Mouse (Mus musculus) liver, postnatal 0 days (tissue): ENCODE data around the gene Mapt. TPM values are rescaled to one million over a fixed set of nuclear protein-coding genes. Genes with fewer than 3 reads are reported as not detected.

Experiments
- ATAC-seq: fragments of 200-750 bp; cut with Nextera tagmentation; 2 replicates; pipeline ENCODE4 v1.8.0; 2017; ENCODE audit warnings: mild to moderate bottlenecking, moderate library complexity
- DNase-seq: peaks from one replicate; pipeline ENCODE4 v3.0.0-alpha.2; 2016
- H3K27ac ChIP-seq: fragments of 300-500 bp; sonication (generic); 2 replicates; pipeline ENCODE4 v1.5.1; 2014; ENCODE audit warnings: antibody characterized with exemption, moderate library complexity, mild to moderate bottlenecking, low read depth
- H3K27me3 ChIP-seq: fragments of 300-500 bp; sonication (generic); 2 replicates; pipeline ENCODE4 v1.6.1; 2014; ENCODE audit warnings: low read length, control low read depth, mixed read lengths; ENCODE audit not compliant: insufficient read depth
- H3K36me3 ChIP-seq: fragments of 300-500 bp; sonication (generic); replicated peaks from 2 replicates; pipeline ENCODE4 v1.6.1; 2014; ENCODE audit warnings: mild to moderate bottlenecking, control low read depth, low read length, moderate library complexity, mixed read lengths; ENCODE audit not compliant: insufficient read depth
- H3K4me1 ChIP-seq: fragments of 300-500 bp; sonication (generic); 2 replicates; pipeline ENCODE4 v1.6.1; 2014; ENCODE audit warnings: antibody characterized with exemption, mild to moderate bottlenecking, control low read depth; ENCODE audit not compliant: insufficient read depth
- H3K4me2 ChIP-seq: fragments of 300-500 bp; sonication (generic); 2 replicates; pipeline ENCODE4 v1.6.1; 2014; ENCODE audit warnings: low read depth, mild to moderate bottlenecking, low read length, moderate library complexity, mixed read lengths
- H3K4me3 ChIP-seq: fragments of 300-500 bp; sonication (generic); 2 replicates; pipeline ENCODE4 v1.5.1; 2014; ENCODE audit warnings: low read depth, low read length
- H3K9ac ChIP-seq: fragments of 300-500 bp; sonication (generic); replicated peaks from 2 replicates; pipeline ENCODE4 v1.6.1; 2014; ENCODE audit warnings: mild to moderate bottlenecking, moderate library complexity
- H3K9me3 ChIP-seq: fragments of 300-500 bp; sonication (generic); 2 replicates; pipeline ENCODE4 v1.6.1; 2016; ENCODE audit warnings: mild to moderate bottlenecking, control low read depth, low read length, mixed read lengths
- CTCF ChIP-seq: sonication (generic); IDR thresholded peaks from 2 replicates; pipeline ENCODE4 v1.5.1; 2016; ENCODE audit warnings: antibody characterized with exemption, low read depth
- EP300 ChIP-seq: IDR thresholded peaks from 2 replicates; pipeline ENCODE4 v1.6.1; 2016; ENCODE audit warnings: antibody characterized with exemption, low read depth, mild to moderate bottlenecking
- WGBS: fragments of 180-500 bp; shearing (Covaris S2); extraction: QIAGEN DNeasy Blood & Tissue Kit; methylation state at CpG from one replicate; pipeline ENCODE4 v1.1.7; 2014; ENCODE audit not compliant: insufficient replicate concordance; 5-methylcytosine and 5-hydroxymethylcytosine counted together
- polyA plus RNA-seq: library from polyadenylated mRNA; unstranded; fragments of >200 nt; fragmentation: Nextera tagmentation; extraction: Ambion mirVana; gene quantifications from 2 replicates; pipeline ENCODE4 v1.2.1, GENCODE M21; 2015

Mapt gene
- polyA plus RNA-seq, 1 experiment from 2014 or later: 0.33 TPM

DNA sequence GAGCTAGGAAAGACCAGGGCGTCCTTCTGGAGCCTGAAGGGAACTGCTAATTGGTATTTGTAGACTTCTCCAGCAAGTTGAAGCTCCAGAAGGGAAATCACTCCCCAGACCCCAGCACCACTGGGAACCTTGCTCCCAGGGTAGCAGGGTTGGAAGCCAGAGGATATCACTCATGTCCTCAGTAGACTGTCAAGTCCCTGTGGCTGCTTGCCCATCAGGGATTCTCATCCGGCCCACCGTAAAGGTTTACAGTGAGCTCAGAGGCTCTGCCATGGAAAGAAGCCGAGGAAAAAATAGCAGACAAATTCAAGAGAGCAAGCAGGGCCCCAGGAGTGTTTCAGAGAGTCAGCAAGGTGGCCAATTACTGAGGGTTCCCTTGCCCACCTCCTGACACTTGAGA is 47.9 kb downstream of the Mapt start:
- H3K4me1 ChIP-seq: no peaks in the 10 kb centered on the region
- WGBS: 70% methylated on average over 4 of the region's 4 CpGs
- no peak for DNase-seq

DNA sequence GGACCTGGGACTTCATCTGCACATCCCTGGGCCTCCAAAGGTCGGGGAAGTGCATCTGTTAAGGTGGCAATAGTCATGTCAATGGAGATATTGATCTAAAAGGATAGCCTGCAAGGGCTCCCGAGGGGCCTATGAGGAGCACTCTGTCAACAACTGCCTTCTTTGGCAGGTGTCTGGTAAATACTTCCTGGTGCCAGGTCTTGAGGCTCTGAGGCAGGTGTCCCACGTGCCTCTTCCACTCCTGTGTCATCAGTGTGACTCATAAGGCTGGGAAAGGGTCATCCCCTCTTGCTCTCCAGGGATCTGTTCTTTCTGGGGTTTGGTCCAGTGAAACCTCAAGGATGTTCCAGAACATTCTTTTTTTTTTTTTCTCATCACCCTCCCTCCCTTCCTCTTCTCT is 48.3 kb downstream of the Mapt start:
- H3K36me3 ChIP-seq: no peaks in the 10 kb centered on the region
- no peak for ATAC-seq
- no peaks in the 10 kb centered on the region for H3K9me3 ChIP-seq
- DNase-seq: no peak
- H3K27ac ChIP-seq: no peak overlapping the region
- WGBS: 32% methylated on average over 3 of the region's 3 CpGs
- H3K4me2 ChIP-seq: no peak overlapping the region
- TF ChIP-seq CTCF (no peak), EP300 (no peak)
- no peaks in the 10 kb centered on the region for H3K4me1 ChIP-seq
- no peak overlapping the region for H3K9ac ChIP-seq
- H3K4me3 ChIP-seq: no peak overlapping the region
- 0 out of 2 replicates have a peak, but pooled peaks cover 3% of the 10 kb centered on the region for H3K27me3 ChIP-seq

More for the DNA sequence above, 47.9 kb downstream of the Mapt start:
- Histone ChIP-seq H3K9ac (no peak overlapping the region), H3K36me3 (no peaks in the 10 kb centered on the region), H3K4me3 (no peak overlapping the region), H3K27ac (no peak overlapping the region), H3K4me2 (no peak overlapping the region), H3K9me3 (no peaks in the 10 kb centered on the region), H3K27me3 (0 out of 2 replicates have a peak, but pooled peaks cover 3% of the 10 kb centered on the region)
- TF ChIP-seq CTCF: no peak
- no peak for TF ChIP-seq EP300
- ATAC-seq: no peak

- Histone ChIP-seq H3K4me3 (no peak overlapping the region), H3K4me2 (no peak overlapping the region), H3K36me3 (no peaks in the 10 kb centered on the region), H3K27ac (no peak overlapping the region), H3K27me3 (0 out of 2 replicates have a peak, but pooled peaks cover 3% of the 10 kb centered on the region), H3K4me1 (no peaks in the 10 kb centered on the region), H3K9ac (no peak overlapping the region), H3K9me3 (no peaks in the 10 kb centered on the region)
- 85% methylated on average over 5 of the region's 5 CpGs for WGBS
- ATAC-seq: no peak
- no peak for DNase-seq
- TF ChIP-seq CTCF (no peak), EP300 (no peak)
Observed at GRCm38 (mm10) chr11:104281501-104281900, 50.3 kb downstream of the Mapt start.

DNA sequence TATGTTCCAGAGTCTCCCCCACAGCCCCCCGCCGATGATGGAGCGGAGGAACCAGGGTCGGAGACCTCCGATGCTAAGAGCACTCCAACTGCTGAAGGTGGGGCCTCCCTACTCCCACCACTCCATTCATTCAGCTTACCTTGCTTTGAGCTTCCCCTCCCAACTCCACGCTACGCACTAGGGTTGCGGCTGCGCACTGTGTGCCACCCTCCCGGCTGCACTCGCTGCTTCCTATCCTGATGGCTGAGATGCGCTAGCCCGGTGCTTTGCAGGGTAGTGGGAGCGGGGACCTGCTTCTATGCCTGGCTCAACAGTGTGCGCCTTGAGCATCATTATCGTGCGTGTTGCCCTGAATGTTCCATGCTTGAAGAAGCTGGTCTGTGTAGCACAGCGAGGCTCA is 55.9 kb downstream of the Mapt start:
- no peak overlapping the region for H3K9ac ChIP-seq
- no peak overlapping the region for H3K4me3 ChIP-seq
- H3K27ac ChIP-seq: no peak overlapping the region
- H3K4me2 ChIP-seq: no peak overlapping the region
- DNase-seq: no peak
- no peaks in the 10 kb centered on the region; the same call in 1 of the 2 replicates for H3K4me1 ChIP-seq
- ATAC-seq: no peak
- TF ChIP-seq CTCF (no peak), EP300 (no peak)
- WGBS: 89% methylated on average over 18 of the region's 18 CpGs
- H3K9me3 ChIP-seq: no peaks in the 10 kb centered on the region
- no peaks in the 10 kb centered on the region for H3K36me3 ChIP-seq
- H3K27me3 ChIP-seq: no peaks in the 10 kb centered on the region

DNA sequence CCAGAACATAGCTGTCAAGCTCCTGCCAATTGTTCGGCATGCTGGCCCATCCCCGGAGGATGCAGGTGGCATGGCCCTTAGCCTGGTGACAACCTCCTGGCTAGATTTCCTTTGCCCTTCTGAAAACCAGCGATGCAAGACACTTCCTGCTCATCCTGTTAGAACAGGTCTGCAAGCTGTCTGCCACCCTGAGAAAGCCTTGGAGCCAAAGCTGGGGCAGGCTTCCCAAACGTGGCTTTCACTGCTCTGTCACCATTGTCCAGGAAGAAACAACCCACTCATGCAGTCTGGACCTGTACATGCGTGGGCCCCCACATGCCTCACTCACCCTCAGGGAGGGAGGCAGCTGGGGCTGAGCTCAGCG is 57.6 kb downstream of the Mapt start:
- H3K27ac ChIP-seq: no peak overlapping the region
- no peaks in the 10 kb centered on the region for H3K36me3 ChIP-seq
- H3K4me1 ChIP-seq: peaks cover 10% of the 10 kb centered on the region
- H3K9ac ChIP-seq: no peak overlapping the region
- 47% methylated on average over 6 of the region's 6 CpGs for WGBS
- ATAC-seq (no peak), DNase-seq (no peak)
- no peaks in the 10 kb centered on the region for H3K27me3 ChIP-seq
- H3K4me3 ChIP-seq: no peak overlapping the region
- TF ChIP-seq EP300 (no peak), CTCF (no peak)
- H3K4me2 ChIP-seq: no peak overlapping the region
- no peaks in the 10 kb centered on the region for H3K9me3 ChIP-seq

GRCm38 (mm10) chr11:104289199-104290031 is 58.2 kb downstream of the Mapt start:
- ATAC-seq (peak; percentile 62), DNase-seq (peak; percentile 68)
- no peaks in the 10 kb centered on the region for H3K27me3 ChIP-seq
- peak overlapping the region; percentile 30; the same call in 1 of the 2 replicates for H3K9ac ChIP-seq
- H3K27ac ChIP-seq: 0 out of 2 replicates have a peak overlapping the region, but pooled peaks have one; percentile 24
- peak overlapping the region; percentile 29; the same call in 1 of the 2 replicates for H3K4me2 ChIP-seq
- TF ChIP-seq CTCF (peak; percentile 80), EP300 (no peak)
- no peak overlapping the region for H3K4me3 ChIP-seq
- H3K9me3 ChIP-seq: no peaks in the 10 kb centered on the region
- 25% methylated on average over 13 of the region's 13 CpGs for WGBS
- H3K4me1 ChIP-seq: peaks cover 10% of the 10 kb centered on the region
- H3K36me3 ChIP-seq: no peaks in the 10 kb centered on the region
